Mouse (Mus musculus): ENCODE measurements around the gene Uimc1.
A peak's percentile ranks its signal among the peaks of the same experiment; 100 is the strongest.
"Not testable (repeated sequence)": the region's sequence is repeated elsewhere in the genome, so short reads cannot be mapped to it uniquely, and the experiment has no call there.

Uimc1 gene

GRCm38 (mm10) chr13:55099726-55100478 is at the start of gene Uimc1:
Uimc1 (minus strand) TSS chr13:55100300.
- peak; percentile 80 for DNase-seq (ENCODE audit: low spot score)

DNA sequence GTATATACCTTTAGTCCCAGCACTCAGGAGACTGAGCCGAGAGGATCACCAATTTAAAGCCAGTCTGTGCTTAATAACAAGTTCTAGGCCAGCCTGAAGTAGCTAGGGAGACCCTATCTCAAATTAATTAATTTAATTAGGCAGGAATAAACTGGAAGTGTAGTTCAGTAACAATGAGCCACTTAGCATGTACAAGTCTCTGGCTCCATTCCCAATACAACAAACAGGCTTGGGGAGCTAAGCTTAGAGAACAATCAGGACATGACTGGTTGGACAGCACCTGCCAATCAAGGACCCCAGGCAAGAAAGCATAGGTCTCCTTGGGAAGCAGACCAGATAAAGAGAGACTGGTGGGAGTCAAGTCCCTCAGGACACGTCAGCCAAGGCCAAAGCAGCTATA is 40.2 kb upstream of the Uimc1 start:
- DNase-seq (ENCODE audit: low spot score), result no peak

- DNase-seq (ENCODE audit: low spot score), result peak; percentile 10
These were observed 35.3 kb upstream of the Uimc1 start for GRCm38 (mm10) chr13:55135382-55135781.

GRCm38 (mm10) chr13:55133448-55133847 is 33.3 kb upstream of the Uimc1 start, which contains the start of gene Gm17617:
Gm17617 (minus strand) TSS chr13:55133548.
- DNase-seq (ENCODE audit: low spot score), result no peak

- no peak for DNase-seq (ENCODE audit: low spot score)
These were observed 24.8 kb upstream of the Uimc1 start for GRCm38 (mm10) chr13:55124903-55125302.

- DNase-seq (ENCODE audit: low spot score), result no peak
These were observed 14.3 kb upstream of the Uimc1 start for GRCm38 (mm10) chr13:55114375-55114774.

- DNase-seq (ENCODE audit: low spot score), result peak; percentile 49
These were observed 7.6 kb upstream of the Uimc1 start for GRCm38 (mm10) chr13:55107694-55108093.

- DNase-seq (ENCODE audit: low spot score), result no peak
These were observed 7.0 kb upstream of the Uimc1 start for GRCm38 (mm10) chr13:55107116-55107515.

GRCm38 (mm10) chr13:55105953-55106691 is 6.0 kb upstream of the Uimc1 start:
- no peak for DNase-seq (ENCODE audit: low spot score)

DNA sequence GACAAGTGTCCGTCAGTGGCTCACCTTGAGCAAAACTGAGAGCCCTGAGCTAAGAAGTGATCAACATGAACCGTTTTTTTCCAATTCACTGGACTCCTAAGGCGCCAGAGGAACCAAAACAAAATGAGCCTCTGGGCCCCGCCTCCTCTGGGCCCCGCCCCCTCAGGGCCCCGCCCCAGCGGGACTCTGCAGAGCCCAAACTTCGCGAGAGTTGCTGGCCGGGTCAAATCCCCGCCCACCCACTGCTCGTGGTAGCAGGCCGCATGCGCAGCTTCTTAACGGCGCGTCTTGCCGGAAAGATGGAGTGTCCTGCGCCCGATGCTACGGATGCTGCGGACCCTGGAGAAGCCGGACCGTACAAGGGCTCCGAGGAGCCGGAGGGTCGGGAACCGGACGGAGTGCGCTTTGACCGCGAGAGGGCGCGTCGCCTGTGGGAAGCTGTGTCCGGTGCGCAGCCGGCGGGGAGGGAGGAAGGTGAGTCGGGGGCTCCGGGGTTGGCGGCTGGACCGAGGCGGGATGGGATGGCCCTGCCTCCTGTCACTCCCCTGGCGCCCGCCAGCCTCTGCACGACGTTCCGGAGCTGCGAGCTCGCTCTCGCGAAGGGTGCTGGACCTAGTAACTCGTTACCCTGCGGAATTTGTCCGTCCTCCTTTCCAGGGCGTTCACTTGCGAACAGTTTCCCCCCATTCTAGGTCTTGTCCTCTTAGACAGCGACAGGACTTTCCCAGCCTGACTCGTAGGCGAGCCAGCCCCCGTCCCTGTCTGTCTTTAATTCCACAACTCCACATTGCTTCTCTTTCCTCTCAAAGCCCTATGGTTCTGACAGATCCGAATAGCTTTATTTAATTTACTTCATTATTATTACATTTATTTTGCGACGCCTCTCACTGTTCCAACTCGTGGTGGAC is 5.2 kb upstream of the Uimc1 start, which contains the start of gene Zfp346:
Zfp346 (plus strand) TSS at position 267 of the 908 bp plus-strand sequence.
- peak; percentile 98 for DNase-seq (ENCODE audit: low spot score)

GRCm38 (mm10) chr13:55103351-55103750 is 3.3 kb upstream of the Uimc1 start:
- DNase-seq (ENCODE audit: low spot score), result no peak

GRCm38 (mm10) chr13:55102366-55102765 is 2.3 kb upstream of the Uimc1 start:
- no peak for DNase-seq (ENCODE audit: low spot score)

DNA sequence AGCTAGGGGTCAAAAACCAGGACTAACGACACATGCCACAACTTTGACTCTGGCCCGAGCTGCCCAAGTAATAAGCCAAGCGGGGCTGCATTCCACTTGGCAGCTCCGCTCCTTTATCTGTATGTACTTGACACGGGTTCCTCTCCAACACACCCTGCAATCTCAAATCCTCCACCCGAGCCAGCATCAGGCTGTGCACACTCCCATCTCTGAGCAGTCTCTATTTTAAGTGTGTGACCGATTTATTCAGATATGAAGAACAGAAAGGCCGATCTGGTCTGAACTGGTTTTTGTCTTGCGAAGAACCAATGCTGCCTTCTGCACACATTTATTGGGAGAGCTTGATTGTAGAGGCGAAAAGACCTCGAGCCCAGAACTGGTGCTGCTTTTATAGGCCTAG is 1.5 kb upstream of the Uimc1 start:
- DNase-seq (ENCODE audit: low spot score), result no peak

GRCm38 (mm10) chr13:55099066-55099725 is 904 bp downstream of the Uimc1 start:
- DNase-seq (ENCODE audit: low spot score), result peak; percentile 19

- not testable (repeated sequence) for DNase-seq (ENCODE audit: low spot score)
These were observed 2.3 kb downstream of the Uimc1 start for GRCm38 (mm10) chr13:55097841-55098240.

DNA sequence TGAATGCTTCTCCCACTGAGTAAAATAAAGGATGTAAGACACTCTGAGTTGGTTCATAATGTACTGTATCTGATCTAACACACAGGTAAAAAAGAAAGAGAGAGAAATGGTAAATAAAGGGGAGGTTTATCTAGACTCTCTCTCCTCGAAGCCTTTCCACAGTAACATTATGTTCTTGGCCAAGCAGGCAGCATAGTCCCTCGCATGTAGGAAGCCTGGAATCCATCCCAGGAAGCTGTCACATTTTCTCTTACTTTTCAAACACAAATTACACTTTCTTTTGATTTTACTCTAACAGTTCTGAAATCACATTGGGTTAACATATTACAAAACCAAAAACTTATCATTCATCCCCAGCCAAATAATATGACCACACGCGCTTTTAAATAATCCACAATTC is 7.5 kb downstream of the Uimc1 start:
- no peak for DNase-seq (ENCODE audit: low spot score)

DNA sequence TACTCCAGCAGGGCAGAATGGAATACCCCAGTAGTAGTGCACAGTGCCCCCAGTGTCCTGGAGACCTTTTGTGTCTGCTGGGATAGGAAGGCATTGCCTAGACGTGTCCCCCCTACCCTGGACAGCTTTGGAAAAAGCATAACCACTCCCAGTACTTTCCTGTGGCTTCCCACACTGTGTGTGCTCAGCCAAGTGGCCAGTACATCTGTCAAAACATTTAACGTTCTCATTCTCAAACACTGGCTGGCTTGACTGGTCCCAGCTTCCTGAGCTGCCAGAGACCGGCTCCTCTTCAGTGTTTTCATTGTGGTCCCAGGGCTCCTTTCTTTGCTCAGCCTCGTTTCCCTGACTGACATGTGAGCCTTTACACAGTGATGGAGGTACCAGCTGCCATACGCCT is 24.5 kb downstream of the Uimc1 start:
- DNase-seq (ENCODE audit: low spot score), result no peak

GRCm38 (mm10) chr13:55071322-55071721 is 28.8 kb downstream of the Uimc1 start:
- DNase-seq (ENCODE audit: low spot score), result peak; percentile 24

- peak; percentile 9 for DNase-seq (ENCODE audit: low spot score)
These were observed 30.4 kb downstream of the Uimc1 start for GRCm38 (mm10) chr13:55069719-55070118.

- DNase-seq (ENCODE audit: low spot score), result peak; percentile 1
These were observed 36.8 kb downstream of the Uimc1 start for GRCm38 (mm10) chr13:55063276-55063675.

DNA sequence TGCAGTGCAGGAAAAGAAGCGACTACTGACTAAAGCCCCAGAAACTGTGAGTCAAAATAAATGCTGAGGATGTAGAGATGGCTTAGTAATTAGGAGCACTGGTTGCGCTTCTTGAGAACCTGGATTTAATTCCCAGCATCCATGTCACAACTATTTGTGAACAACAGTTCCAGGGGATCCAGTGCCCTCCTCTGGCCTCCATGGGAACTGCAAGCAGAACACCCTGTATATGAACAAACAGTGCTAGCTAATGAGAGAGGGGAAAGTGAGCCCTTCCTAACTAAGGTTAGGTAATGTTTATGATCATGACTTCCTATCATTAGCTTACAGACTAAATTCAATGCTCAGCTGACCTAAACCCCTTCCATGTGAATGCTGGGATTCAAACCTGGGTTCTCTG is 42.1 kb downstream of the Uimc1 start:
- DNase-seq (ENCODE audit: low spot score), result peak; percentile 7

- DNase-seq (ENCODE audit: low spot score), result no peak
These were observed 52.4 kb downstream of the Uimc1 start for GRCm38 (mm10) chr13:55047706-55048105.

Data from lung, postnatal 25 days (tissue).